Mouse (Mus musculus) layer of hippocampus, adult 11-12 months (tissue): ENCODE measurements around the gene Tbk1.

Experiments used
- DNase-seq: peaks from one replicate; pipeline ENCODE4 v3.0.0; 2022; ENCODE audit warnings: low spot score

Gene Tbk1

GRCm38 (mm10) chr10:121587371-121587840, 819 bp upstream of the Tbk1 start:
- DNase-seq, result no peak

DNA sequence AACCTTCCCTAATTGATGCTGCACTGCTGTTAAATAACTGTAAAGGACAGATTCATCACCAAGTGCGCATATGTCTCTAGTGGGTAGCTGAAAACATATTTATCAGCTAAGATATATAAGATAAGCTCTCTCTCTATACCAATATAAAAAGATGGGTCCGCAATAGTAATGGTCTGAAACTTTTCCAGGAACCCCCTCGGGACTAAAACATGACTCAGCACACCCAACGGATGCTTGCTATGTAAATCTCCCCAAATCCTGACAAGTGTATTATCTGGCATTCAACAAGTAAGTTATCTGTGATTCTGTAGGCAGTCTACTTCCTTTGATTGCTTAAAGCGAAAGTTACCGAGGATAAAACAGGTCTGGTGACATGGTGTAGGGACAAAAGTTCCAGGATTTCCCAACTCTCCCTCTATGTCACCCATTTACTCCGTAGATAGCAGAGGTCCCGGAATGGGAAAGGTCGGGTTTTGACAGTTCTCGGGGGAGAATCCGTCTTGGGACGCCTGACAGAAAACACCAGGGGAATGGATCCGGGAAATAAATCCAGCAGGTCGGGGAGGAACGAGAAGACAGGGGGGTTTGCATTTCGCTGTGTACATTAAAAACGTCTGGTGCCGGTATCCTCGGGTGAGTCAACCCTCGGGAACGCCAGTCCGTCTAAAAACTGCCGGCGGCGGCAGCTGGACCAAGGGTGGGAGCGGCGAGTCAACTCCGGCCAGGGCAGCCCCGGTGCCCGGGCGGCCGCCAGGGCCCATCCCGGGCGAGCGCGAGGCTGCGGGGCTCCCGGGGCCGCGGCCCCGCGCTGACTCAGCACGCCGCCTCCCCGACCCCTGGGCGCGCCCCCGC, 570 bp downstream of the Tbk1 start:
- no peak for DNase-seq

DNA sequence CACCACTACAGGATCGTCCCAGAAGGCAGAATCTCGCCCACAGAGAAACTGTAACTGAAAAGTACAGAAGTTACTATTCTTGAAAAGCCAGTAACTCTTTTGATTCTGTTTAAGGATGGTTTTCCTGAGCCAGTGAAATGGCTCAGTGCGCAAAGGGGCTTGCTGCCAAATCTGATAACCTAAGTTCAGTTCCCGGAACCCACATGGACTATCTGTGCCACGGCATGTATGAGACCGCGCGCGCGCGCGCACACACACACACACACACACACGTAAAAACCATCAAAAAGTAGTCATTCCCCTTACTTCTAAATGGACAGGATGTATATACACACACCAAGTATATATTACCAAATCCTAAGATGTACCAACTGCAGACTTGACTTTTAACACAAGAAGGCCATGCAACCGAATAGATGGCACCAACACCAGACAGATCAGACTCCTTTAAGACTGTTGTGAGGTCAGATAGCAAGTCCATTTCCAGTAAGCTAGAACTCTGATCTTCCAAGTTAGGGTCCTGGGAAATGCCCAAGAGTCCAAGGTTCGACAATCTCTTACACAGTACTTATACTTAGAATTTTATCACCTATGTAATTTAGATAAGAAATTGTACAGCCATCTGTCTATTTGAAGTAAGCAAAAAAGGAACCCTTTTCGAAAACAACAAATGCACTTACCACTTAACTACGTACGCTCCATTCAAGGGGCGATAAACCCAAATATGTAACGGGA, 1.4 kb downstream of the Tbk1 start:
- DNase-seq, result no peak

DNA sequence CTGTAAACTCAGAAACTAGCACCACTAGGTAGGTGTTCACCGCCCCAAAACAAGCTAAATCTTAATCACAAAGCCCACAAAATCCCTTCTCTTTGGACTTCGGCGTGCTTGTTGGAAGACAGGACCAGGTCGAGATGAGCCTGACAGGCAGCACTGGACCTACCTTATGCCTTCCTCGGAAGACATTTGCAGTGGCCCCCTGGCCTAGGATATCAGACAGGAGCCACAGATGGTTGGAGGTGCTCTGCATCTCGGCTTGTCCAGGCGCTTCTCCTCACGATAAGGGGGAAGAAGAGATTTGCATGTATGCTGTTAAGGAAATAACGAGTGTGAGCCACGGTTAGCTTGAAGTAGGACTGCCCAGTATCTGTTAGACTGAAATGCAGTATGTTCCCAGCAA, 2.6 kb downstream of the Tbk1 start:
- no peak for DNase-seq

DNA sequence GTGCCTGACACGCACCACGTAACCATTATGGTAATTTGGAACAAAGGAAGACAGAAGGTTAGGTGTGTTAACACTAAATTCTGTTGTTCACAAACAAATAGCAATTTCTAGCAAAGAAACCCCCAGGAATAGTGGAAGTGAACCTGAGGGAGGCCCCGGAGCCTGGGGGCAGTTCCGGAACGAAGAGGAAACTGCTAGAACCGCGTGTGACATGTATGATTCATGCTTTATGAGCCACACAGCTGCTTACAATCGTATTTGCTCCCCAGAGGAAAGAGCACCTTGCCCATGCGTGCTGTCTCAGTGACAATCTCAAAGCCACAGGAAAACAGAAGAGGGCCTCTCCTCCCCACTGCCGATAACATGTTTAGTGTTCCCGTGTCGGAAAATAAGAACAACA, 3.6 kb downstream of the Tbk1 start:
- no peak for DNase-seq

GRCm38 (mm10) chr10:121582287-121582686, 4.3 kb downstream of the Tbk1 start:
- no peak for DNase-seq

DNA sequence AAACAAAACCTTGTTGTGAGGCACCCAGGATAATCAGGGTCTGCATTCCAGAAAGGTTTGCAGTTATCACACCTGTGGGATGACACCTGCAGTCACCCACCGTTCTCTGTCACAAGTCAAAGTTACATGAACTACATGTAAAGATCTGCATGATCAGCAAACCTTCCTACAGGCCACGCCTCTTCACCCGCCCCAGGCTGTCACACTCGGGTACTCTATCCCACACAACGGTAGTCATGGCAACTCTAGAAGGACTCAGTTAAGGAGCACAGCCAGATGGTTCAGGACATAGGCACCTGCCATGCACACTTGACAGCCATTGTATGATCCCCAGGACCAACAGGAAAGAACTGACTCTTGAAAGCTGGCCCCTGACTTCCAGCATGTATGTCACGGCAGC, 5.2 kb downstream of the Tbk1 start:
- DNase-seq, result no peak

DNA sequence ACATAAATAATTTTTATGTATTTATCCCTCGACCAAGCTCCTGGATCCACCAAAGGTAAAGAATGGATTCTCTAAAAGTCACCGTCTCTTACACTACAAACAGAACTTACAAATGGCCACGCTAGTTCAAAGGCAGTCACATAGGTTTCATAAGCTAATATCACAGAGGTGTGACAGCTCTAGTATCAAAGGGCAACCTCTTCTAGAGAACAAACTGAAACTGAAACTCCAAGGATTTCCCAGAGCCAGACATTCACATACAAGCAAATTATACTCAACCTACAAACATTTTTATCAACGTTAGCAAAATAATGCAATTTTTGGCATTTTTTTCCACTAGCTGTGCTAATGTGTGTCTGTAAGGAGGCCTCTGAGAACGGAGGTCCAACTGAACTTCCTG, 6.2 kb downstream of the Tbk1 start:
- DNase-seq, result no peak

DNA sequence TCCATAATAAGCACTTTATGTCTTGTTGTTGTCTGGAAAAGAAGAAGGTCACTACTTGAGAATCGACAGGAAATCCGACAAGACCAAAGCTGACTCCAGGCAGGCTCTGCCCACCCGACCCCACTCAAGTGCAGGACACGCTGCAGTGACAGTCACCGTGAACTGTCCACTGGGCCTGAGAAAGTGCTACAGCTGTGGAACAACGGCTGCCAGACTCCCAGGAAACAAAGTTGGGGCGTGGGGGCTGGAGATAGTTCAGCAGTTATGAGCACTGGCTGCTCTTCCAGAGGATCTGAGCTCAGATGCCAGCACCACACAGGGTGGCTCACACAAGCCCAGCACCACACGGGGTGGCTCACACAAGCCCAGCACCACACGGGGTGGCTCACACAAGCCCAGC, 10.2 kb downstream of the Tbk1 start:
- DNase-seq, result no peak

DNA sequence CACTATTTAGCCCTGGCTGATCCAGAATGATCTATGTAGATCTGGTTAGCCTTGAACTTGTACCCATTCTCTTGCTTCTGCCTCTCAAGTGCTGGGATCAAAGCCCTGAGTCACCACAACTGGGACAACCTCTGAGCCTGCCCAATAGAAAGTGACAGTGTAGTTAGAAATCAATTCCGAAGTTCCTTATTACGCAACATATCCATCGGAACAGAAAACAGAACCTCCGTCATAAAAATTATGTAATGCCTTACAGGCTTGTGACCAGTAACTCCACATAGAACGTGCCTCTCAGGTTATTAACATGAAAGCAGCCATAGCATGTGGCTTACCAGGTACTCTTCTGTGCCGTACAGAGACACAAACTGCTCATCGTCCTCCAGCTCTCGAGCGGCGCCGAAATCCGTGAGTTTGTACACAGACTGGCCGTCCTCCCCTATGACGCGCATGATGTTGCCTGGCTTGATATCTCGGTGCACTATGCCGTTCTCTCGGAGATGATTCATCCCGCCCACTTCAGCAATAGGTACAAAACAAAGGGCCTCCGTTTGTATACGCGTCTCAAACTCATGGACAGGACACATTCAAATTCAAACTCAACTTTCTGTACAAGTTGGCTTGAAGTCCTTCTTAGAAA, 15.0 kb downstream of the Tbk1 start:
- DNase-seq, result no peak

DNA sequence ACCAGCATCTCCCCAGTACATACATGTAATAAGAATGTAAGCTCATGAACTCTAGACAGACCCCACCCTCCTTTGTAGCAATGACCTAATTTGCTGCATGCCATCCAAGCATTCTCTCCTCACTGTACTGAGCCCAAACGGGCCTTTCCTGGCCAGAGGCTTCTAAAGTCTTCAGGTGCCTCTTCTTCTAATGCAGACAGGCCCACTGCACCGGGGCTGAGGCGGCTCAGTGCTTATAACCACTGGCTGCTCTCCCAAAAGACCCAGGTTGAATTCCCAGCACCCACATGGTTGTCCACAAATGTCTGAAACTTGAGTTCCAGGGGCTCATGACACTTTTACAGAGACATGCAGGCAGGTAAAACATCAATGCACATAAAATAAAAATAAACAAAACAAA, 15.6 kb downstream of the Tbk1 start:
- DNase-seq, result no peak

- DNase-seq, result no peak
Observed at GRCm38 (mm10) chr10:121569796-121570195, 16.8 kb downstream of the Tbk1 start.

GRCm38 (mm10) chr10:121569001-121569589, 17.5 kb downstream of the Tbk1 start:
- no peak for DNase-seq

GRCm38 (mm10) chr10:121568534-121568933, 18.1 kb downstream of the Tbk1 start:
- DNase-seq, result no peak

GRCm38 (mm10) chr10:121568026-121568425, 18.6 kb downstream of the Tbk1 start:
- DNase-seq, result no peak

DNA sequence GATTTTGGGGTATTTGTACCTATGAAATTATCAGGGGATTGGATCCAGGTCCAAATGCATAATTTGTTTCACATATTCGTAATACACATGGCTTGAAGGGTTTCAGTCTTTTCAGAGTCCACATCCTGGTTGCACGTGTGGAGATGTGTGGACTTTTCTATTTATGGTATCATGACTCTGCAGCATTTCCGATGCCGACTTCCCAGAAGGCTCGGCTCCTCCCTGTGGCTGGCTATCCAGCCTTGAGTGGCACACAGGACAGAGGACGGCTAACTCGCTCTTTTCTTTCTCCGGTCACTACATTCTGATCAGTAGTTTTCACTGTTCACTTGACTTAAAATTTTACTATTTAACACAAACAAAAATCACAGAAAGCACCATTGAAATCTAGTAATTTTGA, 22.1 kb downstream of the Tbk1 start:
- DNase-seq, result no peak

- no peak for DNase-seq
Observed at GRCm38 (mm10) chr10:121558231-121558630, 28.4 kb downstream of the Tbk1 start.

- DNase-seq, result no peak
Observed at GRCm38 (mm10) chr10:121556263-121556662, 30.3 kb downstream of the Tbk1 start.

DNA sequence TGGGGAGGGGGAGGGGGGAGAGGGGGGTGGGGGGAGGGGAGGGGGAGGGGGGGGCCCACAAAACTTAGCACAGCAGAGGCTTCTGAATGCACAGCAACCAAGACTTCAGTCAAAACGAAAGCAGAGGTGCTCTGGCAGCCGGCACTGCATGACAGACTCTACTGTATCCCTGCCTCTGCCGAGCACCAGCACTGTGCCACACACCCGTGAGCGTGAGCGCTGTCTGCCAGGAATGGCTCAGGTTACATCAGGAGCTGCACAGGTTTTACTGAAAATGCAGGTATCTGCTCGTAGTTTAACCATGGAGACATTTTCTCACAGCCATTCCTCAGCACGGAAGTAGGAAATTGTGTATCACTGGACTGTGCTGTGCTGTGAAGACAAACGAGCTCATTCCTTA, 36.3 kb downstream of the Tbk1 start:
- DNase-seq, result no peak

DNA sequence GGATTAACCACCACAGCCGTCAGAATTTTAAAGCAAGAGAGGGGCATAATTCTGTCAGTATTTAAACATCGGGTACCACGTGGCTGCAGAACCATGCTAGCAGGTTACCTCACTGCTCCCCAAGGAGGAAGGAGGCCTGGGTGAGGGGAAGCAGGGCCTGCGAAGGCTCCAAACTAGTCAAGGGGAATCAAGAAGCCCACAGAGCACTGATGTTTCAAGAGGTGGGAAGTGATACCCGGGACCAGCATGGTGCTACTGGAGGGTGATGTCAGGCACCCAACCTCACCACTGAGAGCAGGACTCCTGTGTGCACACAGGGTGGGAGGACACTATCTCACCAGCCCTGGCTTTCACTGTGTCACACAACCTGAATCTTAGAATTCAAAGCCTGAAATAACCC, 36.9 kb downstream of the Tbk1 start:
- no peak for DNase-seq

DNA sequence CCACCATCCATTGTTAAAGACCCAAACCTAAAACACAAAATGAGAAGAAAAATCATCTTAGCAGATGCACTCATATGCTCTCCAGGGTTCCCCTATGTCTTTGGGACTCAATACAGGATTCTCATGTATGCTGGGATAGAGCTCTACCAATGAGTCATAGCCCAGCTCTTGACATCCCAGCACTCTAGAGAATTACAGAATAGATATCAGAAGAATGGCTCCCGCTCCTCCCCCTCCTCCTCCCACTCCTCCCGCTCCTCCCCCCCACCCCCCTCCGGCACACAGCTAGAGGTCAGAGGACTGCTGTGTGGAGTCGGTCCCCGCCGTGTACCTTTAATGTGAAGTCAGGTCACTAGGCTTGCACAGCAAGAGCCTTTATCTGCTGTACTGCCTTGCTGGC, 39.4 kb downstream of the Tbk1 start:
- DNase-seq, result no peak

DNA sequence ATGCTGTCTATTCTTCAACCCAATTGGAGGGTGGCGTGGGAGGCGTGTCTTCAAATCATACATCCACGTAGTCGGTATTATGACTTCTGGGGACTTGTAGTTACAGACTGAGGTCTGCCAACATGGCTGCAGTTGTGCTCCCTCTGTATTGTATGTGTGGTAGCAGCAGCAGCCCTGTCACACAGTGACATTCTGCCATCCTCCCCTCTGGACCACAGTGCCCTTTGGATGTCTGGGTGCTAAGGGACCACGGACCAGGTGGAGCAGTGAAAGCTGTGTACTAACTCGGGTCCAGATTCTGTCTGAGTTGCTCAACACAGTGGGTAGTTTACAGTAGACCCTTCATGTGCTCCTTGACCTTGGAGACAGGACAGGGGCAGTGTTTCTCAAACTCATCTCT, 43.0 kb downstream of the Tbk1 start:
- no peak for DNase-seq

DNA sequence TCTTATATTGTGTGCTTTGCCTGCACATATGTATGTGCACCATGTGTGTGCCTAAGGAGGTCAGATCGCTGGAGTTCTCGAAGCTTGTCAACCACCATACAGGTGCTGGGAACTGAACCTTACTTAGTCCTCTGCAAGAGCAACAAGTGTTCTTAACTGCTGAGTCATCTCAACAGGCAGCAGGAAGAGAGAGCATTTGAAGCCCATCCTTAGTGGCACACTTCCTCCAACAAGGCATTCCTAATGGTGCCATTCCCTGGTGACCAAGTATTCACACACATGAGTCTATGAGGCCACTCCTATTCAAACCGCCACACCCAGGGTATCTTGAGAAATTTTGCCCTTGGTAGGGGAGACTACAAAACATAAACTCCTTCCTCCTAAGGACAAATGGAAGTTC, 44.4 kb downstream of the Tbk1 start:
- no peak for DNase-seq
